Mouse (Mus musculus) cerebellum, postnatal 4 days (tissue): ENCODE measurements at regions not wholly inside any gene's neighbourhood (a gene's known extent, or its start where the extent isn't known, plus 50 kb on each side); places are given as distances from the start of the nearest gene placed in this dataset.
"Not testable (repeated sequence)": the region's sequence is repeated elsewhere in the genome, so short reads cannot be mapped to it uniquely, and the experiment has no call there.

Experiments
- DNase-seq, 2 experiments: peaks; one replicate each; pipeline ENCODE4 v3.0.0; 2022; ENCODE audit warnings: low spot score in 2 of 2, mixed read lengths in 1 of 2

- DNase-seq = peak in 1 of 2 experiments; percentile 67
Observed at GRCm38 (mm10) chrX:75734628-75735302, 140.2 kb downstream of the Pls3 start.

- peak in 1 of 2 experiments; percentile 89 for DNase-seq
Observed at GRCm38 (mm10) chrX:75733651-75734050, 141.3 kb downstream of the Pls3 start.

GRCm38 (mm10) chrX:75729791-75730190 is 145.2 kb downstream of the Pls3 start:
- DNase-seq = peak in 1 of 2 experiments; percentile 48

GRCm38 (mm10) chrX:75728507-75728906 is 146.5 kb downstream of the Pls3 start:
- peak in 1 of 2 experiments; percentile 70 for DNase-seq

GRCm38 (mm10) chrX:75723542-75723941 is 145.5 kb upstream of the Rab39b start:
- not testable (repeated sequence) for DNase-seq

GRCm38 (mm10) chrX:75699949-75700348 is 121.9 kb upstream of the Rab39b start:
- no peak for DNase-seq

- not testable (repeated sequence) for DNase-seq
Observed at GRCm38 (mm10) chrX:75675271-75675670, 97.2 kb upstream of the Rab39b start.

- DNase-seq = peak; percentile 78 to 93
Observed at GRCm38 (mm10) chrX:75673920-75674665, 96.1 kb upstream of the Rab39b start.

- no peak for DNase-seq
Observed at GRCm38 (mm10) chrX:75673586-75673919, 95.5 kb upstream of the Rab39b start.

GRCm38 (mm10) chrX:75672976-75673375 is 94.9 kb upstream of the Rab39b start:
- DNase-seq = no peak

- no peak for DNase-seq
Observed at GRCm38 (mm10) chrX:75667636-75668035, 89.6 kb upstream of the Rab39b start.

GRCm38 (mm10) chrX:75643402-75643801 is 65.4 kb upstream of the Rab39b start:
- DNase-seq = peak; percentile 8 to 20
